Mouse (Mus musculus) megakaryocyte progenitor cell, adult 5-6 weeks (primary cell): ENCODE data around the gene Crebl2. TPM values are rescaled to one million over a fixed set of nuclear protein-coding genes. Genes with fewer than 3 reads are reported as not detected.

Experiments
- ATAC-seq: replicated peaks from 2 replicates; pipeline ENCODE4 v1.8.0; 2016; ENCODE audit warnings: mild to moderate bottlenecking, moderate TSS enrichment, inconsistent platforms; ENCODE audit not compliant: poor library complexity
- total RNA-seq, 2 experiments: library from RNA; stranded (forward) in 1 of 2; stranded (reverse) in 1 of 2; fragments of 157-497, 149-512 nt in 1 of 2; fragments of 200-1000 nt in 1 of 2; gene quantifications; 2 replicates each; pipeline versions ENCODE4 v1.2.3 to v1.2.4; 2015 to 2017

Gene Crebl2
- total RNA-seq, 2 experiments from 2014 or later = 2.5 to 4.5 TPM

DNA sequence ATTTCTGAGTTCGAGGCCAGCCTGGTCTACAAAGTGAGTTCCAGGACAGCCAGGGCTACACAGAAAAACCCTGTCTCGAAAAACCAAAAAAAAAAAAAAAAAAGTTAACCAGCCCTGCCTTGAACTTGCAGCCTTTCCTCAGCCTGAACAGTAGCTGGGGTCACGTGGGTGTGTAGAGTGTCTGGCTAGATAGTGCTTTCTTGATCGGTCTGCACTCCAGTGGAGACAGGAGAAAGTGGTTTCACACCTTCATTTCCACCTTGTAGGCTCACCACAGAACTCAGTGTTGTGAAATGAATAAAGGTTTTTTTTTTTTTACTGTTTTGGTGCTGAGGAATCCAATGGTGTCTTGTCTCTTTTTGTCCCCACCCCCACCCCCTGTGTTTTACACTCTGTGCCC, 73.4 kb downstream of the Crebl2 start:
- no peak for ATAC-seq

DNA sequence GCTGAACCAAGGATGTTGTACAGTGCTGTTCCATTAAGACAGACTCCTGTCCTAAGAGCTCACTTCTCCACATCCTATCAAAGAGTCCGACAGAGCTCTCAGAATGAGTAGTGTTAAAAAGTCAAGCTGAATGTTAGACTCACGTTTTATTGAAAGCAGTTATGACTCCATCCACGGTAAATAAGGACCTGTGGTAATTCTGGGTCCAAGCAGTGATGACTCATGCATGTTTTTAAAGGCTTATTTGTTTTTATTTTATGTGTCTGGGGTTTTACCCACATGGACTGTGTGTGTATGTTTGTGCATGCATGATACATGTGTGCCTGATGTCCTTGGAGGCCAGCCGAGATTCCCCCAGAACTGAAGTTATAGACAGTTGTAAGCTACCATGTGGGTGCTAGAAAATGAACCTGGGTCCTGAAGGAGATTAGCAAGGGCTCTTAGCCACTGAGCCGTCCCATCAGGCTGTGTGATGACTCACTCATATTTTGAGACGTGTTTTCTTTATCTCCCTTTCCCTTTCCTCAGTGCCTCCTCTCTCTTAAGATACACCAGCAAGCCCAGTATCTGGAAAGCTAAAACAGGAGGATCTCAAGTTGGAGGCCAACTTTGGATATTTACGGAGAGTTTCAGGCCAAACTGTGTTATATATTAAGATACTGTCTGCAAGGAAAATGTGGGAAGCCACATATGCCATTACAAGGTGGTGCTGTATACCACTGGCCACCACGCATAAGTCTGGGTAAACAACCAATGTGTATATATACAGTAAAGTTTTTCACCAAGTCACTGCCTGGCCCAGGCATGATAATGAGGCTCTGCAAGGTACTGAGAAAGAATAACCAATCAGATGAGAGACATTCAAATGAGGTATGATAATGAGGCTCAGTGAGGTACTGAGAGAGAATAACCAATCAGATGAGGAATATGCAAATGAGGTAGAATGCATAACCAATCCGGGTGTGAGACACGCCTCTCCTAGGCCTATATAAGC, 74.2 kb downstream of the Crebl2 start:
- ATAC-seq = no peak; the same call in 1 of the 2 replicates

DNA sequence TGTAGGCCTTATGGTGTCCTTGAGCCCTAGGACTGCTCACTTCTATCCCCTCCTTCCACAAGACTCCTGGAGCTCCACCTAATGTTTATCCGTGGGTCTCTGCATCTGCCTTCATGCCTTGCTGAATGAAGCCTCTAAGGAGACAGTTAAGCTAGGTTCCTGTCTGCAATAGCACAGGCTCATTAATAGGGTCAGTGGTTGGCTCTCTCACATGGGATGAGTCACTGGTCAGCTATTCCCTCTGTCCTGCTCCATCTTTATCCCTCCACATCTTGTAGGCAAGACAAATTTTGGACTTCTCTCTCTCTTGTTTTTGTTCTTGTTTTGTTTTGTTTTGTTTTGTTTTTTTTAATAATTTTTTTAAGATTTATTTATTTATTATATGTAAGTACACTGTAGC, 75.9 kb downstream of the Crebl2 start:
- no peak for ATAC-seq

Other genes starting within 250 kb of the Crebl2 start
- 7.3 and 8.1 TPM in 2 replicates for gene Mansc1, start 197.7 kb upstream of the Crebl2 start, total RNA-seq (2015)
- gene Mansc1, start 197.7 kb upstream of the Crebl2 start, total RNA-seq (2017) = 2.7 and 3.3 TPM in 2 replicates
- 11.5 and 12.8 TPM in 2 replicates for gene Borcs5, start 190.6 kb upstream of the Crebl2 start, total RNA-seq (2015)
- gene Borcs5, start 190.6 kb upstream of the Crebl2 start, total RNA-seq (2017) = 8.3 and 8.7 TPM in 2 replicates
- 0.95 and 2.6 TPM in 2 replicates for gene Dusp16, start 37.5 kb upstream of the Crebl2 start, total RNA-seq (2015)
- 0.33 and 2.5 TPM in 2 replicates for gene Dusp16, start 37.5 kb upstream of the Crebl2 start, total RNA-seq (2017)
- gene Gpr19, start 68.4 kb downstream of the Crebl2 start, total RNA-seq (2015) = 7.7 and 12.8 TPM in 2 replicates
- gene Gpr19, start 68.4 kb downstream of the Crebl2 start, total RNA-seq (2017) = 7.2 and 7.6 TPM in 2 replicates
- gene Cdkn1b, start 90.2 kb downstream of the Crebl2 start, total RNA-seq (2015) = 20.1 and 21.1 TPM in 2 replicates
- 36.8 and 39.1 TPM in 2 replicates for gene Cdkn1b, start 90.2 kb downstream of the Crebl2 start, total RNA-seq (2017)
- gene Apold1, start 151.6 kb downstream of the Crebl2 start, total RNA-seq (2015) = 0.05 TPM in 1 of 2 replicates, not detected in the other
- 0.10 TPM in 1 of 2 replicates, not detected in the other for gene Apold1, start 151.6 kb downstream of the Crebl2 start, total RNA-seq (2017)
- 52.4 and 69.7 TPM in 2 replicates for gene Ddx47, start 181.5 kb downstream of the Crebl2 start, total RNA-seq (2015)
- gene Ddx47, start 181.5 kb downstream of the Crebl2 start, total RNA-seq (2017) = 95.0 and 96.0 TPM in 2 replicates
- gene Gprc5a, start 235.5 kb downstream of the Crebl2 start, total RNA-seq (2015) = not detected in 2 replicates
- gene Gprc5a, start 235.5 kb downstream of the Crebl2 start, total RNA-seq (2017) = not detected in 2 replicates